Mouse (Mus musculus) MEL (cell line): Measurements from ENCODE around the gene Ppfia4. TPM values are rescaled to one million over a fixed set of nuclear protein-coding genes. Genes with fewer than 3 reads are reported as not detected.

ENCODE experiments used
- DNase-seq: peaks from one replicate; pipeline ENCODE4 v3.0.0; 2011; ENCODE audit warnings: low read depth, low spot score
- H3K27ac ChIP-seq: 2 replicates; pipeline ENCODE4 v1.5.1; 2012; ENCODE audit warnings: low read depth, mild to moderate bottlenecking, control low read depth, low read length, moderate library complexity; ENCODE audit not compliant: control insufficient read depth
- H3K27me3 ChIP-seq, 2 experiments: fragments of 150-350 bp in 1 of 2; sonication (generic) in 1 of 2; 2 replicates each; pipeline ENCODE4 v1.6.1; 2012; ENCODE audit warnings: low read length in 2 of 2, mild to moderate bottlenecking in 2 of 2, improper control_type of control experiment in 1 of 2, moderate library complexity in 1 of 2; ENCODE audit not compliant: insufficient read depth in 2 of 2, control insufficient read depth in 1 of 2
- H3K36me3 ChIP-seq, 2 experiments: 2 replicates each; pipeline ENCODE4 v1.6.1; 2012 to 2014; ENCODE audit warnings: low read length in 2 of 2, improper control_type of control experiment in 1 of 2, inconsistent platforms in 1 of 2, mild to moderate bottlenecking in 1 of 2; ENCODE audit not compliant: insufficient read depth in 2 of 2, control insufficient read depth in 1 of 2
- H3K4me1 ChIP-seq, 2 experiments: fragments of 150-350 bp in 1 of 2; sonication (generic) in 1 of 2; 2 replicates each; pipeline ENCODE4 v1.6.1; 2012; ENCODE audit warnings: low read length in 2 of 2, improper control_type of control experiment in 1 of 2, mild to moderate bottlenecking in 1 of 2; ENCODE audit not compliant: insufficient read depth in 2 of 2, control insufficient read depth in 1 of 2
- H3K4me3 ChIP-seq, 2 experiments: fragments of 150-350 bp in 1 of 2; sonication (generic) in 1 of 2; 2 replicates each; pipeline ENCODE4 v1.5.1; 2012; ENCODE audit warnings: low read depth in 2 of 2, low read length in 2 of 2, mild to moderate bottlenecking in 2 of 2, moderate library complexity in 2 of 2, control low read depth in 1 of 2, improper control_type of control experiment in 1 of 2; ENCODE audit not compliant: control insufficient read depth in 1 of 2, insufficient read depth in 1 of 2
- H3K79me2 ChIP-seq: 2 replicates; pipeline ENCODE4 v1.6.1; 2012; ENCODE audit warnings: mild to moderate bottlenecking, low read length, moderate library complexity; ENCODE audit not compliant: control insufficient read depth, poor library complexity, insufficient read depth
- H3K9ac ChIP-seq: 2 replicates; pipeline ENCODE4 v1.6.1; 2012; ENCODE audit warnings: low read depth, mild to moderate bottlenecking, control low read depth, low read length, moderate library complexity; ENCODE audit not compliant: control insufficient read depth, poor library complexity, severe bottlenecking
- H3K9me3 ChIP-seq: fragments of 150-350 bp; sonication (generic); replicated peaks from 2 replicates; pipeline ENCODE4 v1.6.1; 2012; ENCODE audit warnings: mild to moderate bottlenecking, low read length, improper control_type of control experiment, moderate library complexity; ENCODE audit not compliant: insufficient read depth
- CHD1 ChIP-seq: IDR thresholded peaks from 2 replicates; pipeline ENCODE4 v1.6.1; 2012; ENCODE audit warnings: low read depth, mild to moderate bottlenecking, inconsistent platforms, low read length, improper control_type of control experiment
- CHD2 ChIP-seq: IDR thresholded peaks from 2 replicates; pipeline ENCODE4 v1.6.1; 2011; ENCODE audit warnings: low read length, improper control_type of control experiment
- GABPA ChIP-seq: IDR thresholded peaks from 2 replicates; pipeline ENCODE4 v1.6.1; 2012; ENCODE audit warnings: low read depth, mild to moderate bottlenecking, inconsistent platforms, low read length, improper control_type of control experiment, moderate library complexity
- GATA1 ChIP-seq: IDR thresholded peaks from 2 replicates; pipeline ENCODE4 v1.6.1; 2011; ENCODE audit warnings: low read depth, low read length, improper control_type of control experiment
- HCFC1 ChIP-seq: IDR thresholded peaks from 2 replicates; pipeline ENCODE4 v1.6.1; 2012; ENCODE audit warnings: low read depth, mild to moderate bottlenecking, inconsistent platforms, low read length, improper control_type of control experiment, moderate library complexity
- JUND ChIP-seq: IDR thresholded peaks from 2 replicates; pipeline ENCODE4 v1.6.1; 2011; ENCODE audit warnings: low read depth, mild to moderate bottlenecking, improper control_type of control experiment, low read length
- MAFK ChIP-seq: IDR thresholded peaks from 2 replicates; pipeline ENCODE4 v1.6.1; 2011; ENCODE audit warnings: low read depth, mild to moderate bottlenecking, low read length, improper control_type of control experiment, borderline replicate concordance
- MAX ChIP-seq: IDR thresholded peaks from 2 replicates; pipeline ENCODE4 v1.6.1; 2011; ENCODE audit warnings: low read length, improper control_type of control experiment
- MAZ ChIP-seq: IDR thresholded peaks from 2 replicates; pipeline ENCODE4 v1.6.1; 2012; ENCODE audit warnings: low read depth, mild to moderate bottlenecking, inconsistent platforms, low read length, improper control_type of control experiment
- MEF2A ChIP-seq: IDR thresholded peaks from 2 replicates; pipeline ENCODE4 v1.6.1; 2014; ENCODE audit warnings: low read depth, mild to moderate bottlenecking, inconsistent platforms, low read length, improper control_type of control experiment; ENCODE audit not compliant: poor library complexity, insufficient replicate concordance, severe bottlenecking; ENCODE audit errors: extremely low read depth
- MYB ChIP-seq: IDR thresholded peaks from 2 replicates; pipeline ENCODE4 v1.6.1; 2011; ENCODE audit warnings: mild to moderate bottlenecking, low read depth, low read length, improper control_type of control experiment
- MYC ChIP-seq: IDR thresholded peaks from 2 replicates; pipeline ENCODE4 v1.6.1; 2011; ENCODE audit warnings: low read depth, mild to moderate bottlenecking, low read length, improper control_type of control experiment, moderate library complexity
- NELFE ChIP-seq: IDR thresholded peaks from 2 replicates; pipeline ENCODE4 v1.6.1; 2011; ENCODE audit warnings: low read depth, low read length, improper control_type of control experiment
- NRF1 ChIP-seq: IDR thresholded peaks from 2 replicates; pipeline ENCODE4 v1.6.1; 2014; ENCODE audit warnings: low read depth, mild to moderate bottlenecking, inconsistent platforms, low read length, improper control_type of control experiment, moderate library complexity; ENCODE audit not compliant: poor library complexity, insufficient read depth, severe bottlenecking
- POLR2A ChIP-seq, 2 experiments: IDR thresholded peaks; 2 replicates each; pipeline ENCODE4 v1.6.1; 2011 to 2012; ENCODE audit warnings: low read length in 2 of 2, mild to moderate bottlenecking in 2 of 2, control low read depth in 1 of 2, improper control_type of control experiment in 1 of 2, low read depth in 1 of 2, moderate library complexity in 1 of 2; ENCODE audit not compliant: control insufficient read depth in 1 of 2, insufficient read depth in 1 of 2, poor library complexity in 1 of 2
- POLR2AphosphoS2 ChIP-seq: IDR thresholded peaks from 2 replicates; pipeline ENCODE4 v1.6.1; 2011; ENCODE audit warnings: low read length, improper control_type of control experiment
- SMC3 ChIP-seq: IDR thresholded peaks from 2 replicates; pipeline ENCODE4 v1.6.1; 2011; ENCODE audit warnings: low read depth, low read length, improper control_type of control experiment
- TBP ChIP-seq: IDR thresholded peaks from 2 replicates; pipeline ENCODE4 v1.8.0; 2011; ENCODE audit warnings: low read depth, low read length, improper control_type of control experiment
- TCF12 ChIP-seq: IDR thresholded peaks from 2 replicates; pipeline ENCODE4 v1.6.1; 2014; ENCODE audit warnings: low read depth, mild to moderate bottlenecking, inconsistent platforms, low read length, improper control_type of control experiment, moderate library complexity
- USF1 ChIP-seq: IDR thresholded peaks from 2 replicates; pipeline ENCODE4 v1.6.1; 2014; ENCODE audit warnings: low read depth, mild to moderate bottlenecking, inconsistent platforms, low read length, improper control_type of control experiment, moderate library complexity
- ZC3H11A ChIP-seq: IDR thresholded peaks from 2 replicates; pipeline ENCODE4 v1.6.1; 2012; ENCODE audit warnings: low read depth, mild to moderate bottlenecking, inconsistent platforms, low read length, improper control_type of control experiment
- ZKSCAN1 ChIP-seq: IDR thresholded peaks from 2 replicates; pipeline ENCODE4 v1.6.1; 2012; ENCODE audit warnings: low read depth, mild to moderate bottlenecking, inconsistent platforms, low read length, improper control_type of control experiment, moderate library complexity
- ZMIZ1 ChIP-seq: IDR thresholded peaks from 2 replicates; pipeline ENCODE4 v1.6.1; 2012; ENCODE audit warnings: low read depth, mild to moderate bottlenecking, inconsistent platforms, low read length, improper control_type of control experiment, moderate library complexity
- polyA plus RNA-seq, 2 experiments: library from polyadenylated mRNA; stranded (reverse) in 1 of 2; unstranded in 1 of 2; fragments of >175 nt in 1 of 2; fragments of >200 nt in 1 of 2; gene quantifications; 2 replicates each; pipeline versions ENCODE4 v1.2.1 to v1.2.4; 2012; ENCODE audit warnings: low replicate concordance in 2 of 2, low read depth in 1 of 2; ENCODE audit not compliant: insufficient read length in 2 of 2, insufficient read depth in 1 of 2, missing spikeins in 1 of 2
- total RNA-seq: library from RNA; depleted of rRNA; stranded (reverse); fragments of 300-350 nt; gene quantifications from 2 replicates; pipeline ENCODE4 v1.2.3, GENCODE M21; 2012

The Ppfia4 gene
- total and polyA plus RNA-seq, 3 experiments: 0.11 TPM; not detected in 2

DNA sequence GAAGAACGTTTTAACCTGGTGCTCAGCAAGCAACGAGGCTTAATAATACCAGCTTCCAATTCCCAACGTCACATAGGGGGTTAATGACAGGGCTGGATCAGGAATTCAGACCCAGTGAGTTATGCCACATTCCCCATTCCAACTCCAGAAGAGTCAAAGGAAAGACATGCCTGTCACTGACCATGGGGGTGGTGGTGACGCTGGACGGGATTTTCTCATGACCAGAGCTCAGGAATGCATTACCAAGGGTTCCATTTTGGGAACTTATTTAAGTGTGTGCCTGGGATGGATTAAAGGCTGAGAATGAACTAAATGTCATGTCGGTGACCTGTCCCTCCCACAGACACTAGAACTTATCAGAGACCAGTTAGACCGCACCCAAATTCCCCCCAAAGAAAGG, 55.9 kb downstream of the Ppfia4 start:
- no peak overlapping the region for H3K27ac ChIP-seq
- no peaks in the 10 kb centered on the region for H3K79me2 ChIP-seq
- no peak overlapping the region for H3K4me3 ChIP-seq
- no peaks in the 10 kb centered on the region; a peak in 1 of 4 replicates for H3K27me3 ChIP-seq
- DNase-seq: no peak
- no peaks in the 10 kb centered on the region for H3K9me3 ChIP-seq
- H3K36me3 ChIP-seq: no peaks in the 10 kb centered on the region
- no peak overlapping the region for H3K9ac ChIP-seq
- TF ChIP-seq TBP (no peak), MYC (no peak), MAX (no peak), NRF1 (no peak), ZKSCAN1 (no peak), CHD1 (no peak), GATA1 (no peak), POLR2AphosphoS2 (no peak), POLR2A (IDR thresholded peaks at IDR 0.05; ENCODE audit: control insufficient read depth in 1 of 2, insufficient read depth in 1 of 2, low read depth in 1 of 2, low read length in 2 of 2, poor library complexity in 1 of 2) (no peak), MYB (no peak), NELFE (no peak), TCF12 (no peak), MAZ (no peak), SMC3 (no peak)
- H3K4me1 ChIP-seq: no peaks in the 10 kb centered on the region

DNA sequence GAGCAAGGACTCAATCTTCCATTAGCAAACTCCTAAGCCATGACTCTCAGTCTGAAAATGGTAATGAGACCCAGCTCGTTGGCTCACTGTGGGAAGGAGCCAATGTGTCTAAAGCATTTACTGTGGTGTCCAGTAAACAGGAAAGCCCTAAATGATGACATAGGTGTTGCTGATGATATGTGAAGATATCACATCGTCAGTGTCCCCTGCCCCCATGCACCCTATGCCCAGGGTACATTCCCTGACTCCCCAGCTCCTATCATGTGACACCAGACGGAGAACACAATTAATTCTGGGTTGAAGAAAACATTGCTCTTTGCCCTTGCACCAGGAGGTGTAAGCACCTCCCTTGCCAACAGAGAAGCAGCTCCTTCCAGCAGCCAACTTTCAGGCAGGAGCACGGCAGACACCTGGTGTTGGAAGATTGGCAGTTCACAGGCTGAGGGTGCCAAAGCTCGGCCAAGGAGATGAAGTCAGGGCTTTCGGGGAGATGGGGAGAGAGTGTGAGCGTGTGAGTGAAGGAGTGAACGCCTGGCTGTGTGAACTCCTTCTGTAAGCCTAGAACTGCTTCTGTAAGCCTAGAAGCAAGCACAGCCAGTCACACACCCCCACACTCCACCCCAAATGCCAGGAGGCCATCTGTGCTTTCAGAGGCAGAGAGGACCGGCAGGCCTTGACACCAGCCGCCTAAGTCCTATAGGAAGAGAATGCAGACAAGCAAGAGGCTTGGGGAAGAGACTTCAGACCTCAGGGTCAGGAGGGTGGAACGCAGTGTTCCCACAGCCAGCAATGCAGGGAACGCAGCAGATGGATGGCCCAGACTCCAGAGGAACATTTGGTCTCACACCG, 56.9 kb downstream of the Ppfia4 start:
- Histone ChIP-seq H3K27ac (no peak overlapping the region), H3K4me1 (no peaks in the 10 kb centered on the region), H3K4me3 (no peak overlapping the region), H3K27me3 (no peaks in the 10 kb centered on the region; a peak in 1 of 4 replicates), H3K9me3 (no peaks in the 10 kb centered on the region), H3K36me3 (no peaks in the 10 kb centered on the region), H3K79me2 (no peaks in the 10 kb centered on the region), H3K9ac (no peak overlapping the region)
- no peak for DNase-seq
- TF ChIP-seq MYB (no peak), MAZ (no peak), CHD2 (no peak), POLR2AphosphoS2 (no peak), USF1 (no peak), NELFE (no peak), ZC3H11A (no peak), MAFK (no peak), ZMIZ1 (no peak), POLR2A (IDR thresholded peaks at IDR 0.05; ENCODE audit: control insufficient read depth in 1 of 2, insufficient read depth in 1 of 2, low read depth in 1 of 2, low read length in 2 of 2, poor library complexity in 1 of 2) (no peak), MAX (no peak), JUND (no peak), TBP (no peak), ZKSCAN1 (no peak), MEF2A (no peak), GATA1 (no peak), CHD1 (no peak), GABPA (no peak), HCFC1 (no peak)
